Mouse (Mus musculus) MEL (cell line): ENCODE data around the gene Fancf. TPM values are rescaled to one million over a fixed set of nuclear protein-coding genes. Genes with fewer than 3 reads are reported as not detected.

Experiments used
- DNase-seq: peaks from one replicate; pipeline ENCODE4 v3.0.0; 2011; ENCODE audit warnings: low read depth, low spot score
- H3K27ac ChIP-seq: 2 replicates; pipeline ENCODE4 v1.5.1; 2012; ENCODE audit warnings: low read depth, mild to moderate bottlenecking, control low read depth, low read length, moderate library complexity; ENCODE audit not compliant: control insufficient read depth
- H3K27me3 ChIP-seq, 2 experiments: fragments of 150-350 bp in 1 of 2; sonication (generic) in 1 of 2; 2 replicates each; pipeline ENCODE4 v1.6.1; 2012; ENCODE audit warnings: low read length in 2 of 2, mild to moderate bottlenecking in 2 of 2, improper control_type of control experiment in 1 of 2, moderate library complexity in 1 of 2; ENCODE audit not compliant: insufficient read depth in 2 of 2, control insufficient read depth in 1 of 2
- H3K36me3 ChIP-seq, 2 experiments: 2 replicates each; pipeline ENCODE4 v1.6.1; 2012 to 2014; ENCODE audit warnings: low read length in 2 of 2, improper control_type of control experiment in 1 of 2, inconsistent platforms in 1 of 2, mild to moderate bottlenecking in 1 of 2; ENCODE audit not compliant: insufficient read depth in 2 of 2, control insufficient read depth in 1 of 2
- H3K4me1 ChIP-seq, 2 experiments: fragments of 150-350 bp in 1 of 2; sonication (generic) in 1 of 2; 2 replicates each; pipeline ENCODE4 v1.6.1; 2012; ENCODE audit warnings: low read length in 2 of 2, improper control_type of control experiment in 1 of 2, mild to moderate bottlenecking in 1 of 2; ENCODE audit not compliant: insufficient read depth in 2 of 2, control insufficient read depth in 1 of 2
- H3K4me3 ChIP-seq, 2 experiments: fragments of 150-350 bp in 1 of 2; sonication (generic) in 1 of 2; 2 replicates each; pipeline ENCODE4 v1.5.1; 2012; ENCODE audit warnings: low read depth in 2 of 2, low read length in 2 of 2, mild to moderate bottlenecking in 2 of 2, moderate library complexity in 2 of 2, control low read depth in 1 of 2, improper control_type of control experiment in 1 of 2; ENCODE audit not compliant: control insufficient read depth in 1 of 2, insufficient read depth in 1 of 2
- H3K79me2 ChIP-seq: 2 replicates; pipeline ENCODE4 v1.6.1; 2012; ENCODE audit warnings: mild to moderate bottlenecking, low read length, moderate library complexity; ENCODE audit not compliant: control insufficient read depth, poor library complexity, insufficient read depth
- H3K9ac ChIP-seq: 2 replicates; pipeline ENCODE4 v1.6.1; 2012; ENCODE audit warnings: low read depth, mild to moderate bottlenecking, control low read depth, low read length, moderate library complexity; ENCODE audit not compliant: control insufficient read depth, poor library complexity, severe bottlenecking
- H3K9me3 ChIP-seq: fragments of 150-350 bp; sonication (generic); replicated peaks from 2 replicates; pipeline ENCODE4 v1.6.1; 2012; ENCODE audit warnings: mild to moderate bottlenecking, low read length, improper control_type of control experiment, moderate library complexity; ENCODE audit not compliant: insufficient read depth
- BHLHE40 ChIP-seq: IDR thresholded peaks from 2 replicates; pipeline ENCODE4 v1.6.1; 2012; ENCODE audit warnings: low read depth, mild to moderate bottlenecking, inconsistent platforms, low read length, improper control_type of control experiment, borderline replicate concordance
- CHD1 ChIP-seq: IDR thresholded peaks from 2 replicates; pipeline ENCODE4 v1.6.1; 2012; ENCODE audit warnings: low read depth, mild to moderate bottlenecking, inconsistent platforms, low read length, improper control_type of control experiment
- CHD2 ChIP-seq: IDR thresholded peaks from 2 replicates; pipeline ENCODE4 v1.6.1; 2011; ENCODE audit warnings: low read length, improper control_type of control experiment
- E2F4 ChIP-seq: IDR thresholded peaks from 2 replicates; pipeline ENCODE4 v1.6.1; 2011; ENCODE audit warnings: low read depth, low read length, improper control_type of control experiment, borderline replicate concordance
- EP300 ChIP-seq, 2 experiments: IDR thresholded peaks; 2 replicates each; pipeline ENCODE4 v1.6.1; 2011; ENCODE audit warnings: improper control_type of control experiment in 2 of 2, low read length in 2 of 2, low read depth in 1 of 2, mild to moderate bottlenecking in 1 of 2
- ETS1 ChIP-seq: IDR thresholded peaks from 2 replicates; pipeline ENCODE4 v1.6.1; 2012; ENCODE audit warnings: low read depth, mild to moderate bottlenecking, inconsistent platforms, low read length, improper control_type of control experiment, moderate library complexity
- GABPA ChIP-seq: IDR thresholded peaks from 2 replicates; pipeline ENCODE4 v1.6.1; 2012; ENCODE audit warnings: low read depth, mild to moderate bottlenecking, inconsistent platforms, low read length, improper control_type of control experiment, moderate library complexity
- HCFC1 ChIP-seq: IDR thresholded peaks from 2 replicates; pipeline ENCODE4 v1.6.1; 2012; ENCODE audit warnings: low read depth, mild to moderate bottlenecking, inconsistent platforms, low read length, improper control_type of control experiment, moderate library complexity
- KAT2A ChIP-seq: conservative IDR thresholded peaks from 2 replicates; pipeline ENCODE4 v1.6.1; 2012; ENCODE audit warnings: low read depth, low read length, improper control_type of control experiment, inconsistent platforms
- MAFK ChIP-seq: IDR thresholded peaks from 2 replicates; pipeline ENCODE4 v1.6.1; 2011; ENCODE audit warnings: low read depth, mild to moderate bottlenecking, low read length, improper control_type of control experiment, borderline replicate concordance
- MAZ ChIP-seq: IDR thresholded peaks from 2 replicates; pipeline ENCODE4 v1.6.1; 2012; ENCODE audit warnings: low read depth, mild to moderate bottlenecking, inconsistent platforms, low read length, improper control_type of control experiment
- MXI1 ChIP-seq: IDR thresholded peaks from 2 replicates; pipeline ENCODE4 v1.6.1; 2011; ENCODE audit warnings: mild to moderate bottlenecking, low read depth, low read length, improper control_type of control experiment
- MYB ChIP-seq: IDR thresholded peaks from 2 replicates; pipeline ENCODE4 v1.6.1; 2011; ENCODE audit warnings: mild to moderate bottlenecking, low read depth, low read length, improper control_type of control experiment
- MYC ChIP-seq: IDR thresholded peaks from 2 replicates; pipeline ENCODE4 v1.6.1; 2011; ENCODE audit warnings: low read depth, mild to moderate bottlenecking, low read length, improper control_type of control experiment, moderate library complexity
- NRF1 ChIP-seq: IDR thresholded peaks from 2 replicates; pipeline ENCODE4 v1.6.1; 2014; ENCODE audit warnings: low read depth, mild to moderate bottlenecking, inconsistent platforms, low read length, improper control_type of control experiment, moderate library complexity; ENCODE audit not compliant: poor library complexity, insufficient read depth, severe bottlenecking
- POLR2A ChIP-seq, 2 experiments: IDR thresholded peaks; 2 replicates each; pipeline ENCODE4 v1.6.1; 2011 to 2012; ENCODE audit warnings: low read length in 2 of 2, mild to moderate bottlenecking in 2 of 2, control low read depth in 1 of 2, improper control_type of control experiment in 1 of 2, low read depth in 1 of 2, moderate library complexity in 1 of 2; ENCODE audit not compliant: control insufficient read depth in 1 of 2, insufficient read depth in 1 of 2, poor library complexity in 1 of 2
- POLR2AphosphoS2 ChIP-seq: IDR thresholded peaks from 2 replicates; pipeline ENCODE4 v1.6.1; 2011; ENCODE audit warnings: low read length, improper control_type of control experiment
- POLR2AphosphoS5 ChIP-seq: IDR thresholded peaks from 2 replicates; pipeline ENCODE4 v1.6.1; 2012; ENCODE audit warnings: low read depth, borderline replicate concordance, mild to moderate bottlenecking, inconsistent platforms, low read length, moderate library complexity, mixed read lengths
- RCOR1 ChIP-seq: IDR thresholded peaks from 2 replicates; pipeline ENCODE4 v1.6.1; 2012; ENCODE audit warnings: low read depth, mild to moderate bottlenecking, inconsistent platforms, low read length, improper control_type of control experiment
- SMC3 ChIP-seq: IDR thresholded peaks from 2 replicates; pipeline ENCODE4 v1.6.1; 2011; ENCODE audit warnings: low read depth, low read length, improper control_type of control experiment
- TAL1 ChIP-seq: IDR thresholded peaks from 2 replicates; pipeline ENCODE4 v1.6.1; 2012; ENCODE audit warnings: mild to moderate bottlenecking, inconsistent platforms, low read length, moderate library complexity, mixed read lengths
- TBP ChIP-seq: IDR thresholded peaks from 2 replicates; pipeline ENCODE4 v1.8.0; 2011; ENCODE audit warnings: low read depth, low read length, improper control_type of control experiment
- TCF12 ChIP-seq: IDR thresholded peaks from 2 replicates; pipeline ENCODE4 v1.6.1; 2014; ENCODE audit warnings: low read depth, mild to moderate bottlenecking, inconsistent platforms, low read length, improper control_type of control experiment, moderate library complexity
- UBTF ChIP-seq: IDR thresholded peaks from 2 replicates; pipeline ENCODE4 v1.6.1; 2012; ENCODE audit warnings: low read depth, mild to moderate bottlenecking, inconsistent platforms, low read length, improper control_type of control experiment, moderate library complexity, borderline replicate concordance; ENCODE audit not compliant: insufficient read depth
- ZKSCAN1 ChIP-seq: IDR thresholded peaks from 2 replicates; pipeline ENCODE4 v1.6.1; 2012; ENCODE audit warnings: low read depth, mild to moderate bottlenecking, inconsistent platforms, low read length, improper control_type of control experiment, moderate library complexity
- ZMIZ1 ChIP-seq: IDR thresholded peaks from 2 replicates; pipeline ENCODE4 v1.6.1; 2012; ENCODE audit warnings: low read depth, mild to moderate bottlenecking, inconsistent platforms, low read length, improper control_type of control experiment, moderate library complexity
- ZNF384 ChIP-seq: IDR thresholded peaks from 2 replicates; pipeline ENCODE4 v1.6.1; 2012; ENCODE audit warnings: low read depth, mild to moderate bottlenecking, inconsistent platforms, low read length, improper control_type of control experiment
- polyA plus RNA-seq, 2 experiments: library from polyadenylated mRNA; stranded (reverse) in 1 of 2; unstranded in 1 of 2; fragments of >175 nt in 1 of 2; fragments of >200 nt in 1 of 2; gene quantifications; 2 replicates each; pipeline versions ENCODE4 v1.2.1 to v1.2.4; 2012; ENCODE audit warnings: low replicate concordance in 2 of 2, low read depth in 1 of 2; ENCODE audit not compliant: insufficient read length in 2 of 2, insufficient read depth in 1 of 2, missing spikeins in 1 of 2
- total RNA-seq: library from RNA; depleted of rRNA; stranded (reverse); fragments of 300-350 nt; gene quantifications from 2 replicates; pipeline ENCODE4 v1.2.3, GENCODE M21; 2012

The Fancf gene
- total and polyA plus RNA-seq, 3 experiments, result 11.0 to 12.9 TPM; not detected in 1

- peaks cover 5% of the 10 kb centered on the region in 2 experiments for H3K4me1 ChIP-seq
- H3K27me3 ChIP-seq, result no peaks in the 10 kb centered on the region
- H3K36me3 ChIP-seq, result peaks cover 0 to 9% of the 10 kb centered on the region in 2 experiments; a peak in 3 of 4 replicates
- DNase-seq, result no peak
- no peak overlapping the region for H3K27ac ChIP-seq
- no peak overlapping the region for H3K9ac ChIP-seq
- no peaks in the 10 kb centered on the region for H3K9me3 ChIP-seq
- TF ChIP-seq MXI1 (no peak), CHD2 (no peak), SMC3 (no peak), MYB (no peak), KAT2A (no peak), TCF12 (no peak), GABPA (no peak), UBTF (no peak), CHD1 (no peak), POLR2A (IDR thresholded peaks at IDR 0.05; ENCODE audit: control insufficient read depth in 1 of 2, insufficient read depth in 1 of 2, low read depth in 1 of 2, low read length in 2 of 2, poor library complexity in 1 of 2) (no peak), ZKSCAN1 (no peak), TBP (no peak), E2F4 (no peak), MAFK (no peak), HCFC1 (no peak), BHLHE40 (no peak), MAZ (no peak), EP300 (IDR thresholded peaks at IDR 0.05; ENCODE audit: low read depth in 1 of 2, low read length in 2 of 2) (no peak), ZMIZ1 (no peak), RCOR1 (no peak)
- no peak overlapping the region for H3K4me3 ChIP-seq
- no peaks in the 10 kb centered on the region for H3K79me2 ChIP-seq
Measured at GRCm38 (mm10) chr7:51889601-51890000, 27.5 kb upstream of the Fancf start.

GRCm38 (mm10) chr7:51887678-51888567 is 25.9 kb upstream of the Fancf start:
- peaks cover 0 to 7% of the 10 kb centered on the region in 2 experiments; a peak in 3 of 4 replicates for H3K36me3 ChIP-seq
- no peak for TF ChIP-seq POLR2AphosphoS5
- no peak for TF ChIP-seq NRF1
- no peak for TF ChIP-seq TBP
- TF ChIP-seq ETS1, result no peak
- no peak for TF ChIP-seq TAL1
- no peak for TF ChIP-seq MYC
- no peak for TF ChIP-seq CHD1
- TF ChIP-seq POLR2AphosphoS2, result no peak
- no peak for TF ChIP-seq ZNF384
- TF ChIP-seq MAFK, result no peak
- no peak overlapping the region for H3K4me3 ChIP-seq
- no peaks in the 10 kb centered on the region for H3K9me3 ChIP-seq
- peaks cover 5% of the 10 kb centered on the region in 2 experiments for H3K4me1 ChIP-seq
- no peak overlapping the region for H3K27ac ChIP-seq
- H3K27me3 ChIP-seq, result no peaks in the 10 kb centered on the region
- H3K79me2 ChIP-seq, result no peaks in the 10 kb centered on the region
- no peak for DNase-seq
- H3K9ac ChIP-seq, result no peak overlapping the region
